8 mouse cellular contexts compared by ENCODE assay signal in genomic region chr13:52980211-52980950, GRCm38 (mm10). TPM values are rescaled to one million over a fixed set of nuclear protein-coding genes. Genes with fewer than 3 reads are reported as not detected.
A peak's percentile ranks its signal among the peaks of the same experiment; 100 is the strongest.
DNase-seq lines count a peak whose midpoint lies in the region; ATAC-seq and TF ChIP-seq lines count a peak whose summit lies in the region.

No protein-coding gene starts in this region.

- in situ Hi-C loops in Patski (cut with MboI; ENCODE audit: low pct_unique_long_range_greater_than_20kb): loop anchor here (25.0 kb wide), 1 partner anchor 743 kb away; no protein-coding TSS in a partner anchor

- no peaks in the 10 kb centered on the region for H3K27me3 ChIP-seq in Patski
- H3K27me3 ChIP-seq in hindbrain, embryonic 15.5 days: no peaks in the 10 kb centered on the region

- ATAC-seq in Patski: peak; percentile 33
- peak; percentile 64 for ATAC-seq in frontal cortex, adult (ENCODE audit: low TSS enrichment)
- peak; percentile 85 for ATAC-seq in hindbrain, embryonic 15.5 days (ENCODE audit: low FRiP score, low read depth)
- no peak for ATAC-seq in erythroid progenitor cell, adult 5-6 weeks (replicated peaks; ENCODE audit: low FRiP score, poor library complexity, severe bottlenecking)

- no peak for TF ChIP-seq CTCF in Patski (IDR thresholded peaks at IDR 0.05)

- H3K9ac ChIP-seq in hindbrain, embryonic 15.5 days: peak overlapping the region; percentile 81

- CTCF ChIA-PET in Patski (lab: Charles Lee): interaction anchor here (0.9 to 1.2 kb wide), 2 partner anchors 15 to 101 kb away, joined by 3 read pairs; no protein-coding TSS in a partner anchor

- under 1% methylated on average over 57 of the region's 77 CpGs for WGBS in hindbrain, embryonic 15.5 days

- peak overlapping the region; percentile 97 for H3K27ac ChIP-seq in hindbrain, embryonic 15.5 days (replicated peaks)

- H3K9me3 ChIP-seq in hindbrain, embryonic 15.5 days: no peaks in the 10 kb centered on the region

- peaks cover 35% of the 10 kb centered on the region for H3K4me1 ChIP-seq in hindbrain, embryonic 15.5 days (replicated peaks)

- peak overlapping the region; percentile 83 for H3K4me3 ChIP-seq in hindbrain, embryonic 15.5 days

- DNase-seq in Patski (ENCODE audit: low read depth, low spot score): no peak
- DNase-seq in cerebellum, adult 18-20 months: peak; percentile 84 to 91
- peak; percentile 72 to 84 for DNase-seq in left cerebral cortex, adult 18-20 months (ENCODE audit: low spot score in 2 of 2)
- DNase-seq in lung, postnatal 25 days (ENCODE audit: low spot score): peak; percentile 61
- peak; percentile 58 for DNase-seq in retina, postnatal 7 days (ENCODE audit: low read depth, low spot score)

- POLR2A ChIA-PET in Patski (lab: Charles Lee): interaction anchor here (1.0 to 1.8 kb wide), 7 partner anchors 11 to 269 kb away, joined by 3 to 8 read pairs (median 4); partner anchors contain the start of gene Auh

- H3K4me2 ChIP-seq in hindbrain, embryonic 15.5 days: peak overlapping the region; percentile 96

- H3K36me3 ChIP-seq in hindbrain, embryonic 15.5 days: no peaks in the 10 kb centered on the region

RNA-seq across cellular contexts. Expression of gene Nfil3, which starts 0.5 kb away (rescaled TPM):
- 58.4 TPM for polyA plus RNA-seq in Patski (2021)
- polyA plus RNA-seq in hindbrain, embryonic 15.5 days (2015; fragmentation: Nextera tagmentation; extraction: Ambion mirVana): 43.6 and 48.0 TPM in 2 replicates
- 10 to 100 TPM; 20.3 to 30.0 TPM for total RNA-seq in left cerebral cortex, adult 18-20 months (2021)
- total RNA-seq in erythroid progenitor cell, adult 5-6 weeks (2015; ENCODE audit: low replicate concordance): 2.9 and 3.6 TPM in 2 replicates
- total RNA-seq in erythroid progenitor cell, adult 5-6 weeks (2017; ENCODE audit: low replicate concordance): 1.7 and 3.7 TPM in 2 replicates

RNA-seq across cellular contexts. Expression of gene Auh, which starts 50.9 kb away (rescaled TPM):
- polyA plus RNA-seq in Patski (2021): 74.2 TPM
- 60.1 and 67.5 TPM in 2 replicates for polyA plus RNA-seq in hindbrain, embryonic 15.5 days (2015; fragmentation: Nextera tagmentation; extraction: Ambion mirVana)
- total RNA-seq in left cerebral cortex, adult 18-20 months (2021): 100 to 1,000 TPM; 102 to 108 TPM
- 21.4 and 40.7 TPM in 2 replicates for total RNA-seq in erythroid progenitor cell, adult 5-6 weeks (2015; ENCODE audit: low replicate concordance)
- total RNA-seq in erythroid progenitor cell, adult 5-6 weeks (2017; ENCODE audit: low replicate concordance): 35.3 and 51.2 TPM in 2 replicates

Comparison
In these comparisons a context has a peak if more than half of its experiments do, and no peak if none do; other contexts are left out.
1. RNA of gene Nfil3, which starts 0.5 kb away (total RNA-seq): 20.3 to 30.0 TPM in left cerebral cortex, adult 18-20 months; 1.7 to 3.7 TPM in erythroid progenitor cell, adult 5-6 weeks; every median in the first group is over 4 times any median in the second.